Mouse (Mus musculus): ENCODE results near the gene A630010A05Rik.
"Not testable (repeated sequence)": the region's sequence is repeated elsewhere in the genome, so short reads cannot be mapped to it uniquely, and the experiment has no call there.

A630010A05Rik gene

DNA sequence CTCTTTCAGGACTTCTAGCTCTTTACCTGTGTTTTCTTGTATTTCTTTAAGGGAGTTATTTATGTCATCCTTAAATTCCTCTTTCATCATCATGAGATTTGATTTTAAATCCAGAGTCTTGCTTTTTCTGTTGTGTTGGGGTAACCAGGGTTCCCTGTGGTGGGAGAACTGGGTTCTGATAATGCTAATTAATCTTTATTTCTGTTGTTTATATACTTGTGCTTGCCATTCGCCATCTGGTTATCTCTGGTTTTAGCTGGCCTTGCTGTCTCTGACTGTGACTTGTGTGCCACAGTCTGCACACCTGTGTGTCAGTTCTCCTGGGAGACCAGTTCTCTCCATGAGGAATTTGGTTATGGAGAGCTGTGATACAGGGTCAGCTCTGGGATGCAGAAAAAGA lies at the start of gene A630010A05Rik:
A630010A05Rik (plus strand) TSS at position 301 of the 400 bp plus-strand sequence.
- DNase-seq (ENCODE audit: low read depth), result no peak

GRCm38 (mm10) chr16:14535766-14536165 lies 26.4 kb upstream of the A630010A05Rik start:
- no peak for DNase-seq (ENCODE audit: low read depth)

DNA sequence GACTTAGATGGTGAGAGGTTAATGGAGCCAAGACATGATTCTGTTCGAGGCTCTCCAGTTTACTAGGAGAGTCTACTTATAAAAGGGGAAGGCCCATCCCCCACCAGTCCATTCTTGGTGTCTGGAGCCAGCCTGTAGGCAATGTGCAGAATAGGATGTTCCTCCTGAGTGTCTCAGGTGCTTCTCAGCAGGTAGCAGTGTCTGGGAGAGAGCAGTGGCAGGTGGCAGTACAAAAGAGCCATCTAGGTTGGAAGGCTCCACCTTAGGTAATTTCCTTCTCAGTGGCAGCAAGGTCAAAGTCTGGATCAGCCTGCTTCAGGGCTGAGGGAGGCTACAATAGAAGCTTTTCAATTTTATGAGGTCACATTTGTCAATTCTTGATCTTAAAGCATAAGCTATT lies 4.9 kb upstream of the A630010A05Rik start:
- not testable (repeated sequence) for DNase-seq (ENCODE audit: low read depth)
